Mouse (Mus musculus) kidney, postnatal 36 days (tissue): Measurements from ENCODE around the gene Flna.

Experiments
- DNase-seq, 2 experiments: peaks; one replicate each; pipeline ENCODE4 v3.0.0; 2021 to 2022; ENCODE audit warnings: mixed read lengths in 2 of 2

Flna gene

GRCm38 (mm10) chrX:74249615-74250014 is at the start of gene Flna:
Flna (minus strand) TSS chrX:74249820.
- DNase-seq = peak; percentile 70 to 83

DNA sequence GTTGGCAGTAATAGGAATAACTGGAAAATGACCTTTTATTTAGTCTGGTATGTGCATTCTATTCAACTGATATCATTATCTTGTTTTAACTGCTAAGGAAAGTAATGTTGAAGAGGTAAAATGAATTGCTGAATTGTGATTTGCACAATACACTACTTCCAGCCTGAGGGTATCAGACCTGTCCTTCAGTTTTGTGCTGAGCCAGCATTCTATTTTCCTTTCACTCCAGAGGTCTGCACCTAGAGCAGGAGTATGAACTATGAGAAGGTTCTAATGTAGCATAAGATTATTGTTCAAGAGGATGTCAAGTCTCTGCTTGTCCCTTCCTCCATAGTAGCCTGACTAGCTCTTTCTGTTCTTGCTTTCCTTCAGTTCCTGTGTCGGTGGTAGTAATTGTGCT is 48.7 kb upstream of the Flna start:
- DNase-seq = no peak

- DNase-seq = peak; percentile 94 to 95
These were observed 47.2 kb upstream of the Flna start, which contains the start of gene Atp6ap1 for GRCm38 (mm10) chrX:74296538-74297448. Atp6ap1 (plus strand) TSS chrX:74297097.

- no peak for DNase-seq
These were observed 43.8 kb upstream of the Flna start for GRCm38 (mm10) chrX:74293431-74293830.

- no peak for DNase-seq
These were observed 33.4 kb upstream of the Flna start for GRCm38 (mm10) chrX:74283092-74283437.

DNA sequence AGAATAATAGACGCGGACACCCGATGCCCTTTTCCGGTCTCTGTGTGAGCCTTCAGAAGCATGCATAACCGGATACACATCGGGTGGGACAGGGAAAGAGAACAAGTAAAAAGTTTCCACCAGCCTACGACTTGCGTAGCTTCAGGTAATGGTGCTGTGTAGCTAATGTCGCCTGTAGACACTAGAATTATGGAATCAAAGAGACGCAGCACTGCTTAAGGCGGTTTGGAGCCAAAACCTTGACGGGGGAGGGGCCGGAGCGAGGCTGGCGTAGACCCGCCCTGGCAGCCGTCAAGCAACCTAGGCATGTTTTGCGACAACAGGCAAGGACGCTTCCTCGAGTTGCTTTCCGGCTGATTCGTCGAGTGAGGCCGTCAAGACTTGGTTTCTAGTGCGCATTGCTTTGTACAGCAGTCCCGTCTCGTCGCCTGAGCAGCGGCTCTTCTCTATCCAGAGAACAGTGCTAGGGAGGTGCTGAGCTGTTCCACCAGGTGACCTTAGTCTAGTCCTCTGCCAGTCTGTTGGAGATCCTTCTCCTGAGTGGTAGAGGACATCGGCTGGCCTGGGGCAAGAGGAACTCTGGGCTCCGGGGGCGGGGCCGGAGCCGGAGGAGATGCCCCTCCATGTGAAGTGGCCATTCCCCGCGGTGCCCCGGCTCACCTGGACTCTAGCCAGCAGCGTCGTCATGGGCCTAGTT is 32.9 kb upstream of the Flna start:
- peak; percentile 89 to 92 for DNase-seq

- peak; percentile 90 to 95 for DNase-seq
These were observed 32.2 kb upstream of the Flna start, which contains the start of the genes Taz and Dnase1l1 for GRCm38 (mm10) chrX:74281732-74282394. Taz (plus strand) TSS chrX:74281912. Dnase1l1 (minus strand) TSS chrX:74282337.

- DNase-seq = no peak
These were observed 31.6 kb upstream of the Flna start for GRCm38 (mm10) chrX:74281041-74281731.

GRCm38 (mm10) chrX:74277916-74278315 is 28.3 kb upstream of the Flna start:
- DNase-seq = no peak

DNA sequence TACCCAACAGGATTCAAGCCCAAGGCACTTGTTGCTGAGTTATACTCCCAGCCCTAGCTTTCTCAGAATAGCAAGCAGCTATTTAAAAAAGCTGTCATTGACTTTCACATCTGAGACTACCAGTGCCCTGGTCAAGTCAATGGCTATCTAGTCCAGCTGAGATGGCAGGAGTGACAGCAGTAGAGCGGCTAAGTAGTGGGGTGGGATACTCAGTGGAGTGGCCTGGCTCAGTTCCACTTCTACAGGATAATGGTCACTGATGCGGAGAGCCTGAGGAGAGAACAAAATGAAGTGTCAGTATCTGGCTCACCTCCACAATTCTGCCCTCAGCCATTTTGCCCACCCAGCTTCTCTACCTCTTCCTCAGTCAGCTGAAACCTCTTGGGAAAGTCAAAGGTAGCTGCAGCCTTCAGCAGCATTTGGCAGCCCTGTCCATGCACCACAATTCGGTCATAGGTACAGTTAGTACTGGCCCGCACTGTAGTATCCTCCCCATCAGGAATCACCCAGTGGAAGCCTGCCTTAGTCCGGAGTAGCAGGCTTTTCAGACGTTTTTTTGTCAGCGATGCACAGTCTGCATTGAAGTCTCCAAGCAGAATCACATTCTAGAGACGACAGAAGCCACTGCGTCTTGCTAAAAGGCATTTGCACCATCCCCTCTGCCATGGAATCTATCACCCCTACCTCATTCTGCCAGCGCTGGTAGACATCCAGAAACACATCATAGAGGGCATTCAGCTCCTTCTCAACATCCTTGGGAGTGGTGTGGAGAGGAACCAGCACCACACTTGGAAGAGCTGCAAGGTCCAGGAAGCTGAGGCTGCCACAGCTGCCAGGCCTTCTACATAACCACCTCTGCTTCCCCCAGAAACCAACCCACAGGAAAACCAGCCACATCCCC is 24.1 kb upstream of the Flna start:
- peak in 1 of 2 experiments; percentile 10 for DNase-seq

DNA sequence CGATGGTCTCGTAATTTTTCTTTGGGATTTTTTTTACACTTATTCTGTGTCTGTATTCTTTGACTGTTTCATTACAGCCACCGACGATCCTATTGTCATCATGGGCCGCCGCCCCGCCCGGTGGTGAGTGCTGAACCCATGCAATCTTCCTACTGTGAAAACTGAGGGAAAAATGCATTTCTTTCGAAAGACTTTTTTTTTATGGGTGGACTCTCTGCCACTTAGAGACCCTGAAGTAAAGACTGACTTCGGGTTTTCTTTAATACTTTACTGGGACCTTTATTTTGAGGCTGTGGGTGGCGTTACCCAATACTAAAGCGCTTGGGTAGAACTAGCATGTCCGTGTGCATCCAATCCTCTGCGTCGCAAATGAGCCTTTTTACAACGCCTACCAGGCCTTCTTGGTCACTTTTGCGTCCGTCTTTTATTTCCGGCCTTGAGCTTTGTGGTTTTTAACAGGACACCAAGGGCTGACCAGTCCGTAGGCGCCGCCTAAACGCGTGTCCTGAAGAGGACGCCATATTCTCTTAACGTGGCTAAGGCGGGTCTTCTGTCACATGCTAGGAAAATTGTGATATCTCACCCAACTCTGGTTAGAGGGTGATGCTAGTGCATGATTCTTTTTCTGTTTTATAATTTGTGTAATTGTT is 21.4 kb upstream of the Flna start:
- DNase-seq = peak; percentile 20 to 40

- DNase-seq = peak; percentile 90 to 95
These were observed 20.7 kb upstream of the Flna start, which contains the start of gene Rpl10 for GRCm38 (mm10) chrX:74270062-74270901. Rpl10 (plus strand) TSS chrX:74270812.

- peak in 1 of 2 experiments; percentile 5 for DNase-seq
These were observed 20.1 kb upstream of the Flna start for GRCm38 (mm10) chrX:74269736-74270061.

GRCm38 (mm10) chrX:74257746-74258145 is 8.1 kb upstream of the Flna start:
- no peak for DNase-seq

DNA sequence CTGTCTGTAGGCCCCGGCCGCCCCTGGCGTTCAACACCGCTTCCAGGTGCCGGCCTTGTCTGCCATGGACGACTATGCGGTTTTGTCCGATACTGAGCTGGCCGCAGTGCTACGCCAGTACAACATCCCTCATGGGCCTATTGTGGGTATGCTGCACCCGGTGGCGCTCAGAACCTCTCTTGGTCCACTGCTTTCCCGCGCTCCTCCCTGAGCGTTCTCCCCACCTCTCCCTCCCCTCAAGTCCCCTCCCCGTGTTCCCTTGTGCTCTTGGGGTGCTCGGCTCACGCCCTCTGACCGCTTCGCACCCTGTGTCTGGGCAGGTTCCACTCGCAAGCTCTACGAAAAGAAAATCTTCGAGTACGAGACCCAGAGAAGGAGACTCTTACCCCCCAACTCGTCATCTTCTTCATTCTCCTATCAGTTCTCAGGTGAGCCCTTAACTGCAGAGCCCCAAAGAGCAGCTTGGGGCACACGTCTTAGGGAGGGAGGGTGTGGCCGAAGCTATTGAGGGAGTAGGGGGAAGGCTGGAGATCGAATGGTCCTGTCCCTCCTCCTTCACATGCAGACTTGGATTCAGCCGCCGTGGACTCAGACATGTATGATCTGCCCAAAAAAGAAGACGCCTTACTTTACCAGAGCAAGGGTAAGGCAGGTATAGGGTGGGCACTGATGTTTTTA is 5.4 kb upstream of the Flna start:
- DNase-seq = no peak

DNA sequence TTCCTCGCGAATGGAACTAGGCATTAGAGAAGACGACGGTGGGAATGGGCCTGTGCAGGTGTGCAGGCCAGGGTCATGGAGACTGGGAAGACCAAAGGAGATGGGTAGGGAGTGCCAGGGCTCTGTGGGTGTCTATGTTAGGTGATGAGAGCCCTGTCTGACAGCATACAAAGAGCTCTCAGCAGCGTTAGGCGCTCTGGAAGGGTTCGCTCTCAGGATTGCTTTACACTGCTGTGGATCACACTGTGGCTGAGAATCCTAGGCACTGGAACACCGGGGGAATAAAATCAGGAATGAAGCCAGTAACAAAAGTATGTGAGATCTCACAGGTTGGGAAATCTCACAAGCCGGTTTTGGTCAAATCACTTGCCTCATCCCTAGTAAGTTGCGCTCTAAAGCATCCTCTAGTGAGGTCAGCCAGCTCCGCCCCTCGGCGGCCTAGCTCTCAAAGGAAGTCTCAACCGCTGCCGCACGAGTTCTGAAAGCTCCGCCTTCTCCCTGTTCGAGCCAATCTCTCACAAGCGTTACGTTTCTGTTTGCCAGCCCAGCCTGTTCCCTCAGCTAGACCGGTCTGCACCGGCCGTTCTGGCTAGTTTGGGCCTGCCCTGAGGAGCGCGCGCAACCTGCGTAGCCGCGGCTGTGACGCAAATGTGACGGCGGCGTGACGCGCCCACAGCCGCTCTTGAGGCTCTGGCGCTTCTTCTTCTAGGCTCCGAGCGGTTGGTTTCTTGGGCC is 4.7 kb upstream of the Flna start, which contains the start of gene Emd:
Gene Emd, plus strand, starts transcription at position 535 of the 735 bp plus-strand sequence.
- DNase-seq = peak; percentile 91 to 96

GRCm38 (mm10) chrX:74248651-74249050 is 969 bp downstream of the Flna start:
- peak; percentile 57 to 83 for DNase-seq

- DNase-seq = no peak
These were observed 2.9 kb downstream of the Flna start for GRCm38 (mm10) chrX:74246693-74247092.
